Mouse (Mus musculus): ENCODE data around the gene Gapdhs.
"Not testable (repeated sequence)": the region's sequence is repeated elsewhere in the genome, so short reads cannot be mapped to it uniquely, and the experiment has no call there.

Gapdhs gene

GRCm38 (mm10) chr7:30743617-30744016 is at the start of gene Gapdhs:
Gapdhs (minus strand) TSS chr7:30743681.
- DNase-seq: not testable (repeated sequence)

- no peak for DNase-seq
These were observed 48.4 kb upstream of the Gapdhs start for GRCm38 (mm10) chr7:30791921-30792320.

GRCm38 (mm10) chr7:30790141-30790540 is 46.7 kb upstream of the Gapdhs start:
- no peak for DNase-seq

- no peak for DNase-seq
These were observed 44.0 kb upstream of the Gapdhs start, which contains the start of gene Krtdap for GRCm38 (mm10) chr7:30787377-30788022. Krtdap (plus strand) TSS chr7:30787896.

GRCm38 (mm10) chr7:30785721-30786546 is 42.5 kb upstream of the Gapdhs start:
- no peak for DNase-seq

- DNase-seq: no peak
These were observed 41.7 kb upstream of the Gapdhs start for GRCm38 (mm10) chr7:30785154-30785553.

- no peak for DNase-seq
These were observed 39.2 kb upstream of the Gapdhs start for GRCm38 (mm10) chr7:30782658-30783057.

- no peak for DNase-seq
These were observed 38.3 kb upstream of the Gapdhs start for GRCm38 (mm10) chr7:30781792-30782191.

GRCm38 (mm10) chr7:30777911-30778310 is 34.4 kb upstream of the Gapdhs start:
- DNase-seq: no peak

- no peak for DNase-seq
These were observed 33.6 kb upstream of the Gapdhs start for GRCm38 (mm10) chr7:30777081-30777579.

GRCm38 (mm10) chr7:30776104-30776503 is 32.6 kb upstream of the Gapdhs start:
- no peak for DNase-seq

- DNase-seq: no peak
These were observed 25.8 kb upstream of the Gapdhs start for GRCm38 (mm10) chr7:30769236-30769635.

- no peak for DNase-seq
These were observed 22.9 kb upstream of the Gapdhs start for GRCm38 (mm10) chr7:30766408-30766807.

GRCm38 (mm10) chr7:30765173-30765572 is 21.7 kb upstream of the Gapdhs start:
- DNase-seq: no peak

- no peak for DNase-seq
These were observed 20.0 kb upstream of the Gapdhs start, which contains the start of gene Dmkn for GRCm38 (mm10) chr7:30763456-30763855. Dmkn (plus strand) TSS chr7:30763756.

GRCm38 (mm10) chr7:30761769-30762352 is 18.4 kb upstream of the Gapdhs start:
- DNase-seq: no peak

- DNase-seq: peak; percentile 37
These were observed 15.4 kb upstream of the Gapdhs start for GRCm38 (mm10) chr7:30758853-30759252.

GRCm38 (mm10) chr7:30757001-30757400 is 13.5 kb upstream of the Gapdhs start:
- DNase-seq: no peak

- no peak for DNase-seq
These were observed 7.7 kb upstream of the Gapdhs start, which contains the start of gene Sbsn for GRCm38 (mm10) chr7:30751086-30751669. Sbsn (plus strand) TSS chr7:30751471.

GRCm38 (mm10) chr7:30749824-30750606 is 6.5 kb upstream of the Gapdhs start:
- DNase-seq: no peak

- DNase-seq: no peak
These were observed 4.2 kb upstream of the Gapdhs start for GRCm38 (mm10) chr7:30747525-30748204.
